Mouse (Mus musculus) cerebellum, adult 2 months (tissue): ENCODE measurements around the gene Gm20914. TPM values are rescaled to one million over a fixed set of nuclear protein-coding genes. Genes with fewer than 3 reads are reported as not detected.
"Not testable (repeated sequence)": the region's sequence is repeated elsewhere in the genome, so short reads cannot be mapped to it uniquely, and the experiment has no call there.

Source experiments
- DNase-seq, 2 experiments: peaks; one replicate each; pipeline ENCODE4 v3.0.0; 2021
- H3K27ac ChIP-seq: fragments of 200-500 bp; 2 replicates; pipeline ENCODE4 v1.5.1; 2012; ENCODE audit warnings: low read length, control low read depth, inconsistent platforms; ENCODE audit not compliant: insufficient read depth
- H3K27me3 ChIP-seq: fragments of 200-500 bp; 2 replicates; pipeline ENCODE4 v1.6.1; 2012; ENCODE audit warnings: inconsistent platforms, mild to moderate bottlenecking, low read length, moderate library complexity; ENCODE audit not compliant: control insufficient read depth, insufficient read depth
- H3K4me1 ChIP-seq: fragments of 200-500 bp; 2 replicates; pipeline ENCODE4 v1.6.1; 2011; ENCODE audit warnings: low read length; ENCODE audit not compliant: control insufficient read depth, insufficient read depth
- H3K4me3 ChIP-seq: fragments of 200-500 bp; replicated peaks from 2 replicates; pipeline ENCODE3; 2011; ENCODE audit warnings: mild to moderate bottlenecking, low read depth, low read length, control low read depth; ENCODE audit not compliant: insufficient read depth
- WGBS: fragments of 180-500 bp; shearing (Covaris S2); methylation state at CpG from one replicate; pipeline ENCODE4 v1.1.7; 2018; 5-methylcytosine and 5-hydroxymethylcytosine counted together
- polyA plus RNA-seq: library from polyadenylated mRNA; depleted of rRNA; stranded (reverse); fragments of >200 nt; gene quantifications from 2 replicates; pipeline ENCODE4 v1.2.3, GENCODE M21; 2012; rRNA removed

Gene Gm20914
- not detected in 2 replicates for polyA plus RNA-seq

DNA sequence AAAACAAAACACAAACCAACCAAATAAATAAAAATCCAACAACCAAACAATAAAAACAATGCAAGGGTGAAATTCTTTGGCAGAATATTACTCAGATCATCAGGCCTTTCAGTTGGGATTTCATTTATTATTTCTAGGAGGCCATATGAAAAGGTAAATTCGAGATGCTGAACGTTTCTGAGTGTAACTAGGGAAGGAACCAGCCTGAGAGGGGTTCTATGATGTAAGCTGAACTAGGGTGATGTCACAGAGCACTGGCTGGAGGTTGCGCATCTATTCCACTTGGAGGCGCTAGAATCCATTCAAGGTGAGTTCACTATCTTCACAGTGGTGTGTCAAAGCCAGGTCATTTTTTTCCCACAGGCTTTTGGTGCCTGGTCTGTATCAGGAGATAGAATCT, at the start of gene Gm20914:
Gene Gm20914, plus strand, starts transcription at position 301 of the 400 bp plus-strand sequence.
- not testable (repeated sequence) for H3K27ac ChIP-seq, H3K27me3 ChIP-seq, H3K4me3 ChIP-seq, H3K4me1 ChIP-seq, DNase-seq
- WGBS: no CpG with 5 or more reads among the region's 4 CpGs

Other genes starting within 250 kb of the Gm20914 start
- not detected in 2 replicates for gene Gm21854, start 69.0 kb upstream of the Gm20914 start, polyA plus RNA-seq
- gene Gm28171, start 67.4 kb downstream of the Gm20914 start, polyA plus RNA-seq: not detected in 2 replicates
- gene Gm21778, start 216.5 kb downstream of the Gm20914 start, polyA plus RNA-seq: not detected in 2 replicates